Mouse (Mus musculus) lung, adult 2 months (tissue): ENCODE results near the gene Natd1.

Experiments used
- CTCF ChIP-seq: fragments of 200-500 bp; IDR thresholded peaks from 2 replicates; pipeline ENCODE4 v1.5.1; 2011; ENCODE audit warnings: mild to moderate bottlenecking, low read length, control low read depth; ENCODE audit not compliant: insufficient read depth
- POLR2A ChIP-seq: fragments of 200-500 bp; IDR thresholded peaks from 2 replicates; pipeline ENCODE4 v1.6.1; 2011; ENCODE audit warnings: low read depth, mild to moderate bottlenecking, control low read depth, low read length, borderline replicate concordance; ENCODE audit errors: extremely low read depth

- TF ChIP-seq CTCF (no peak), POLR2A (no peak)
These were observed 34.0 kb downstream of the Natd1 start for GRCm38 (mm10) chr11:60880559-60880958.
